Mouse (Mus musculus) left cerebral cortex, postnatal 4 days (tissue): ENCODE results near the gene Zfp341. TPM values are rescaled to one million over a fixed set of nuclear protein-coding genes. Genes with fewer than 3 reads are reported as not detected.
A peak's percentile ranks its signal among the peaks of the same experiment; 100 is the strongest.

Source experiments
- DNase-seq: peaks from one replicate; pipeline ENCODE4 v3.0.0-alpha.2; 2022
- intact Hi-C: fragments of 180-260 bp; cut with DNase I; formaldehyde crosslinking; loops from one replicate; pipeline ENCODE4 v1.15.1; 2025
- total RNA-seq, 2 experiments: library from RNA; stranded (reverse); gene quantifications; 2 replicates each; pipeline ENCODE4 v1.2.3; 2021

The Zfp341 gene
- total RNA-seq, 2 experiments from 2014 or later, result 17.5 to 18.2 TPM

- no peak for DNase-seq
- intact Hi-C loops, result no loop called here
These were observed 19.2 kb downstream of the Zfp341 start for GRCm38 (mm10) chr2:154632203-154632780.

DNA sequence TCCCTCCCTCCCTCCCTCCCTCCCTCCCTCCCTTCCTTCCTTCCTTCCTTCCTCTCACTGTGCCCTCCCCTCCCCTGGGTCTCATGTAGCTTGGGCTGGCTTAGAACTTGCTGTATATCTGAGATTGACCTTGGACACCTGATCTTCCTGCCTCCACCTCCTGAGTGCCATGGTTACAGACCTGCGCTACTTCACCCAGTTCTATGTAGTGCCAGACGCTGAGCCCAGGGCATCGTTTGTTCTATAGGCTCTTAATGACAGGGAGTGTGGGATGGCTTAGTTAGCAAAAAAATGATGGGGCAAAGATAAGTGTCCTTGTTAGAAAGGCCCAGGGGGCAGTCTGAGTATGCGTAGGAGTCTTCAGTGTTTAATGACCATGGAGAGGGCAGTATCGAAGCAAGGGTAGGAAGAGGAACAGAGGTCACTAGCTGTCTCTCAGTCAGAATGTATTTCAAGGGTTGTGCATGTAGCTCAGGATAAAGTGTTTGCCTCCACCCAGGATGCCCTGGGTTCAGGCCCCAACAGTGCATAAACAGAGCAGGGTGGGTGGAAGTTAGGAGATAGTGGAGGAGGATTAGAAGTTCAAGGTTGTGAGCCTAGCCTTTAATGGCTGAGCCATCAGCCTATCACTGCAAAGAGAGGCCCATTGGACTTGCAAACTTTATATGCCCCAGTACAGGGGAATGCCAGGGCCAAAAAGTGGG, 20.1 kb downstream of the Zfp341 start:
- DNase-seq, result no peak
- intact Hi-C loops, result no loop called here

DNA sequence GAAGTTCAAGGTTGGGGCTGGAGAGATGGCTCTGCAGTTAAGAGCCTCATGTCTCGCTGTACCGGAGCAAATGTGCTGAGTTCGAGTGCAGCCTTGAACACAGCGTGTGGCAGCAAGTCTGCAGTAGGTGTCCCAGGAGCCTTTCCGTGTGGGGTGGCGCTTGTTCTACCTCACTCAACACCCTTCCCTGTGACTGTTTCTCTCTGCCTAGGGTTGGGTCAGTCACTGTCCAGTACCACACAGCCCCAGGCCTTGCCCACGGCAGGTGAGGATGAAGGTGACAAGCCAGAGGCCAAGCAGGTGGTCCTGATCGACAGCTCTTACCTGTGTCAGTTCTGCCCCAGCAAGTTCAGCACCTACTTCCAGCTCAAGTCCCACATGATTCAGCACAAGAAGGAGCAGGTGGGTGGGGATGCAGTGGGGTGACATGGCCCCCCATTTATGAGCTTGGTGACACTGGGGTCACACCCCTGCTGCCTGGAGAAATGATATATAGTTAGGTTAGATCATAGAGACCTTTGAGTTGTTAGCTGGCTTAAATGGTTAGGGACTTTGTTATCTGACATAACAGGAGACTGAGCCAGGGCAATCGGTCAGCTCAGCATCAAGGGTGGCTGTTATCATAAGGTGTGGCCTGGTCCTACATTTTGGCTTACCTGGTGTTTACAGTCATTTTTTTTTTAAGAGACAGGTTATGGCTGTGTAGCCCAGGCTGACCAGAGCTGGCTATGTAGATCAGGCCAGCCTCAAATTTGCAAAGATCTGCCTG, 21.0 kb downstream of the Zfp341 start:
- DNase-seq, result no peak
- intact Hi-C loops, result no loop called here

DNA sequence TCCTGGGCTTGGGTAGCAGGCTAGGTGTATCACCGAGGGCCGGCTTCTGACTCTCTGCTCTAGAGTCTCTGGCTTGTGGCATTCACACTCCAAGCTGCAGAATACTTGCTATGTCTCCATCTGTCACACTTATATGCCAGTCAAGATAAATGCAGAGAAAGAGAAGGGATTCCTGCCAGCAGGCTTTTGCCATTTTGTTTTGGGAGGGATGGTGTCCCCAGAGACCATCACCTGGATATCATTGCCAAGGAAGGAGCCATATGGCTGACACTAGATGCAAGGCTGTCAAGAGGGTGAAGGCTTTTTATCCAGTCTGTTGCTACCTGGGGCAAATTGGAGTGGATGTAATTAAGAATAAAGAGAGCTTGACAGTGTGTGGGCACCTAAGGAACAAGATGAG, 22.7 kb downstream of the Zfp341 start:
- no peak for DNase-seq
- intact Hi-C loops, result no loop called here

DNA sequence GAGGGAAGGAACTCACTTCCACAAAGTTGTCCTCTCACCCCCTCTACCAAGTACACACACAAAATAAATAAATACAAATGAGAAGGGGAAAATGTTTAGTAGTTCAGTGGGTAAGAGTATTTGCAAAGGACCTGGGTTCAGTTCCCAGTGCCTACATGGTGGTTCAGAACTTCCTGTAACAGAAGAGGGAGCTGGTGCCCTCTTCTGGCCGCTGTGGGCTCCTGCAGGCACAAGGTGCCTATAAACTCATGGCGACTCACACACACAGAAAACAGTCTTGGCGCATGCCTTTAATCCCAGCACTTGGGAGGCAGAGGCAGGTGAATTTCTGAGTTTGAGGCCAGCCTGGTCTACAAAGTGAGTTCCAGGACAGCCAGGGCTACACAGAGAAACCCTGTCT, 25.4 kb downstream of the Zfp341 start:
- DNase-seq, result no peak
- intact Hi-C loops, result no loop called here

DNA sequence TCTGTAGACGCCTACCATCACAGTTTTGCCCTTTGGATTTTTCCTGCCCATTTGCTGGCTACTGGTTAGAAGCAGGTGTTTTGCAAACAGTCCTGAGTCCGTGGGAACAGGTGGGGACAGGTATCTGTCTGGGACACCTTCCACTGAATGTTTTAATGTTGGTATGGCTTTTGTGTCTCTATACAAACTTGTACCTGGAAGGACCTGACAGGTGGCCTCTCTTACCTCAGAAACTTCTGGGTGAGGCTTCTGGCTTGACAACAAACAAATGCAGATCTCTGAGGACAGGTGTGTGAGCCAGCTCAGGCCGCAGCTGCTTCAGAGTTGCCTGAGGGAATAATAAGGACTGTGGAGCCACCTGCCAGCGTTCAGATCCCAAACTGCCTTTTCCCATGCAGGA, 26.0 kb downstream of the Zfp341 start:
- no peak for DNase-seq
- intact Hi-C loops, result no loop called here

DNA sequence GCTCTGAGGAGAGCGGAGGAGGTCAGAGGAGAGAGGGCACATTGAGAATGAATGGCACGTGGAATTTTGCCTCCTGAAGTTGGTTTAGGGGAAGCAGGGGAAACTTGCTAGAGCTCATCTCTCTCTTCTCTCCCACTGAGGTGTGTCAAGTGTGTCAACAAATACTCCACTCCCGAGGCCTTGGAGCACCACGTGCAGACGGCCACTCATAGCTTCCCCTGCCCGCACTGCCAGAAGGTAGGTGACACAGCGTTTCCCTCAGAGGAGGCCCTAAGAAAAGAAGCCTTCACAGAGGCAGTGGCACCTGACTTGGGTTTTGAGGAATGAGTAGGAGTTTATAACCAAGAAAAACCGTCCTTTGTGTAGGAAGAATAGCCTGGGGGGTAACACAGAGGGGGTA, 28.1 kb downstream of the Zfp341 start:
- no peak for DNase-seq
- intact Hi-C loops, result no loop called here

DNA sequence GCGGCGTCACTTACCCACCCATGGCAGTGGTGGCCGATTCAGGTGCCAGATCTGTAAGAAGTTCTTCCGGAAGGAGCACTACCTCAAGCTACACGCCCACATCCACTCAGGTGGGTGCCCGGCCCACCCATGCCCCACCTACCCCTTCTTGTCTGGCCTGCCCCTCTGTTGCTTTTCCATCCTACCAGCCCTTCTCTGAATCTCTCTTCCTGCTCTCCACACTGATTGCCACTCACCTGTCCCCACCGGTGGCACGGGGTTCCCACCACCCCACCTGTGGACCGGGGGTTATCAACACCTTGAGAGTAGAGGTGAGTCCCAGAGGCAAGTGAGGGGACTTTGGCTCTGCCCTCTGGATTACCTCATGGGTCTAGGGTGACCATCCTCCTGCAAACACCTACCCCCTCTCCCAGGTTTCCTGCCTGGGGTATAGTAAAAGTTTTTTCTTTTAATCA, 28.9 kb downstream of the Zfp341 start:
- DNase-seq, result no peak
- intact Hi-C loops, result no loop called here

DNA sequence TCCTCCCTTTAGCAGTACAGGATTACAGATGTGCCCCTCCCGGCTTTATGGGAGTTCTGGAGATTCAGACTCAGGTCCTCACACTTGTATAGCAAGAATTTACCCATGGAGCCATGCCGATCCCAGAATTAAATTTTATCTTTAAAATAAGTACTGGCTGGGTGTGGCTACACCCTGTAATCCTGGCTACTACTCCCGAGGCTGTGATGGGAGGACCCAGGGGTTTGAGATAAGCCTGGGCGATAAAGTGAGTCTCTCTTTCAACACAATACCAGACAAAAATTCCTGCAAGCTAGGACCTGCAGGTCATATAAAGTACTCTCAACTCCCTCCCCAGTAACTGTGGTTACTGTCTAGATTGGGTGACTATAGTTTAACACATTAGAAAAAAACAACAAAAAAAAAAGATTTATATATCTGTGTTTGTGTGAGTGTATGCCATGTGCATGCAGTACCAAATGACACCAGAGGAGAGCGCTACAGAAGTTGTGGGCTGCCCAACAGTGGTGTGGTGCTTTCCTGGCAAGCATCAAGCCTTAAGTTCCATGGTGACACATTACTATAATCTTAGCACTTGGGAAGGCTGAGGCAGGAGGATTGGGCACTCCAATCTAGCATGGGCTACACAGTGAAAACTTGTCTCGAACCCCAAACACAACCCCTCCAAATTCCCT, 29.8 kb downstream of the Zfp341 start:
- intact Hi-C loops, result no loop called here
- DNase-seq, result no peak

- intact Hi-C loops, result loop anchor here (5.0 kb wide), 1 partner anchor 211 kb away; no protein-coding TSS in a partner anchor
These were observed 33.5 kb downstream of the Zfp341 start for GRCm38 (mm10) chr2:154646634-154647033.

DNA sequence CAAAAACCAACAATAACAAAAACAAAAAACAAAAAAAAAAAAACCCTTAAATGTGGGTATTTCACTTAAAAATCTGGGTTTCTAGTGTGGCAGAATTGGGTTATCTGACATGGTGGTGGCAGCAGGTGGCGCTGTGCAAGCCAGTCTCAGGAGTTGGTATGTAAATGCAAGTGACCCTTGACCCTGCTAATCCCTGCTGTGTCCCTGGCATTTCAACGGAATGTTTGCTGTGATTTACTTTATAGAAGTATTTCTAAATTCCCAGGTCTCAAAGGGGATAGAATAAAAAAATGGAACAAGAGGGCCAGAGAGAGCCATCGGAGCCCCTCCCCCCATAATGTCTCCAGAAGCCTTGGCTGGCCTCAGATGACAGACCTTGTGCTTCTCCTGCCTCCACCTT, 35.0 kb downstream of the Zfp341 start:
- DNase-seq, result peak; percentile 24
- intact Hi-C loops, result loop anchor here (5.0 kb wide), 1 partner anchor 209 kb away; no protein-coding TSS in a partner anchor

More at GRCm38 (mm10) chr2:154646634-154647033, 33.5 kb downstream of the Zfp341 start:
- no peak for DNase-seq

DNA sequence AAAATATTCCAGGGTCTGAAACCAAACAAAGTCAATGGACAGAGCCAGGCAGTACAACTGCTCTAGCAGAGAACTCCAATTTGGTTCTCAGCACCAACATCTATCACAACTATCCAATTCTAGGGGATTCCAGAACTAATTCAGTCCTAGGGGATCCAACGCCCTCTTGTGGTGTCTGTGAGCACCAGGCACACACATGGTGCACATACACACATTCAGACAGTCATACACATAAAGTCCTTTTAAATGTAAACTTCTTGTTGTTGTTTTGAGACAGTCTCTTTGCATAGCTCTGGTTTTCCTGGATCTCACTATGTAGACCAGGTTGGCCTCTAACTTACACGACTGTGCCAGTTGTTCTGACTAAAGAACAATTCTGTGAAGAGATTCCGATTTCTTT, 37.3 kb downstream of the Zfp341 start:
- DNase-seq, result no peak
- intact Hi-C loops, result no loop called here

GRCm38 (mm10) chr2:154651363-154651762, 38.3 kb downstream of the Zfp341 start, which contains the start of gene Chmp4b:
Gene Chmp4b, plus strand, starts transcription at chr2:154651705.
- no peak for DNase-seq
- intact Hi-C loops, result no loop called here

GRCm38 (mm10) chr2:154654976-154655375, 41.9 kb downstream of the Zfp341 start:
- intact Hi-C loops, result no loop called here

DNA sequence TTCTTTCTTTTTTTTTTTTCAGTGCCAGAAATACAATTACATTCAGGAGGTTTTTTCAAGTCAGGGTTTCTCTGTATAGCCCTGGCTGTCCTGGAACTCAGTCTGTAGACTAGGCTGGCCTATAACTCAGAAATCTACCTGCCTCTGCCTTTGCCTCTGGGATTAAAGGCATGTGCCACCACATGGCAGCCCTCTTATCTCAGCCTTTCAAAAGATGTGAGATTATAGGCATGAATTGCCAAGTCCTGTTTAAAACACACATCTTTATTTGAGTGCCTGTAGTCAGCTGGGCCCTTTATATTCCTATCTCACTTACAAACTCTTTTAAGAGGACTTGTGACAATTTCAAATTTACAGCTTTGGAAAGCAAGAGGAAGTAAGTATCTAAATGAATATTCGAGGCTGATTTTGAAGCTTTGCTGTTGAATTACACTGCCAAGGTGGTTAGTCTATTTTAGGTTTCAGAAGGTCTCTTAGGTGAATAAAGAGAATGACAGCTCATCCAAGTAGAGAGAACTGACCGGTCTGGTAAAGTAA, 42.8 kb downstream of the Zfp341 start:
- intact Hi-C loops, result no loop called here
- DNase-seq, result no peak

More at GRCm38 (mm10) chr2:154654976-154655375, 41.9 kb downstream of the Zfp341 start:
- no peak for DNase-seq

GRCm38 (mm10) chr2:154656710-154657485, 43.8 kb downstream of the Zfp341 start:
- DNase-seq, result peak; percentile 98
- intact Hi-C loops, result no loop called here

GRCm38 (mm10) chr2:154657486-154658237, 44.6 kb downstream of the Zfp341 start:
- intact Hi-C loops, result no loop called here

DNA sequence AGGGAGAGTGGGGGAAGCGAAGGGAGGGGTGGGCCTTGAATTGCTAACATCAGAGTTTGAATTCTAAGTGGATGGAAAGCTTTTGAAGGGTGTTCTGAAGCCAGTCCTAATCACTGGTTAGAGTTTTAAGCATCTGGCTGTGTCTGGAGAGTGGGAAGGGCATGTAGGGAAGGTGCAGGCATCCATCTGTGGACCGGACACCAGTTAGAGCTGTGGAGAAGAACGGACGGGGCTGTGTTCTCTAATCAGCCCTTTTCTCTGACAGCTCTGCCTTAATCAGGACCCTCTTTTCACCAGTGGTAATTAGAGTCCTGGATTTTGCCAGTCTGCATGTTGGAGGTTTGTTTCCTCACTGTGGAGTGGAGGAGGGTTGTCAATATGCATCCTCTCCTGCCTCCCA, 46.0 kb downstream of the Zfp341 start:
- intact Hi-C loops, result no loop called here
- DNase-seq, result no peak

More at GRCm38 (mm10) chr2:154657486-154658237, 44.6 kb downstream of the Zfp341 start:
- no peak for DNase-seq

DNA sequence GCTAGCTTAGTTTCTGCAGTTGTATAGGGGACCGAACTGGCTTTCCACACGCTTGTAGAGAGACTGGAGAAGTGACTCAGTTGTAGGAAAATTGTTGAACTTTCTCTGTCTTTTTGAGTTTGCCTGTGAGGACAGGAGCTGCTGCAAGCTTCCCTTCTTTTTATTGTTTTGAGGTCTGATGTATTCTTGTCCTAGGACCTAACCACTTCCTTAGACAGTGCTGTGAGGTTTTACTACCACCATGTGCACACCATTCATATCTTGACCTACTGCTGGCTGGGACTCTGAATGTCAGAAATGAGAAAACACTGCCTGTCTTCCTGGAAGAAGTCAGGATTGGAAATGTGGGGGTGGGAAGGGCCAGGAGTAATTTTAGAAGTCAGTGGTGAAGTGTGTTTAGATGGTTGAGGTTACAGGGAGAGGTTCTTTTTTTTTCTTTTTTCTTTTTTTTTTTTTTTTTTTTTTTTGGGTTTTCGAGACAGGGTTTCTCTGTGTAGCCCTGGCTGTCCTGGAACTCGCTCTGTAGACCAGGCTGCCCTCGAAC, 46.5 kb downstream of the Zfp341 start:
- intact Hi-C loops, result no loop called here
- no peak for DNase-seq
